Mouse (Mus musculus): Measurements from ENCODE around the gene Tubb4b. TPM values are rescaled to one million over a fixed set of nuclear protein-coding genes. Genes with fewer than 3 reads are reported as not detected.

The Tubb4b gene
- total RNA-seq, 1 experiment: 819 TPM

GRCm38 (mm10) chr2:25184496-25184895, 40.0 kb downstream of the Tubb4b start:
- no peak overlapping the region for H3K9ac ChIP-seq (ENCODE audit: insufficient read depth, low read depth, low read length, poor library complexity, severe bottlenecking)
- no peak overlapping the region for H3K27ac ChIP-seq (ENCODE audit: insufficient read depth, low read depth, low read length, poor library complexity, severe bottlenecking)
- no peak for TF ChIP-seq ZC3H11A (IDR thresholded peaks at IDR 0.05; ENCODE audit: borderline replicate concordance, low read depth, low read length)
- TF ChIP-seq MAFK (IDR thresholded peaks at IDR 0.05; ENCODE audit: insufficient read depth, low read depth, low read length): no peak
- TF ChIP-seq ZNF384 (IDR thresholded peaks at IDR 0.05; ENCODE audit: low read depth, low read length): no peak
- TF ChIP-seq HCFC1 (IDR thresholded peaks at IDR 0.05; ENCODE audit: borderline replicate concordance, insufficient read depth, low read length): no peak
- TF ChIP-seq CHD2 (IDR thresholded peaks at IDR 0.05; ENCODE audit: low read depth, low read length): no peak
- DNase-seq (ENCODE audit: low read depth, low spot score): no peak
- no peak overlapping the region for H3K4me3 ChIP-seq (ENCODE audit: insufficient read depth in 1 of 2, low read depth in 1 of 2, low read length in 2 of 2, poor library complexity in 1 of 2, severe bottlenecking in 1 of 2)
- in situ Hi-C loops (cut with MboI; ENCODE audit: low sequenced_read_pairs in 2 of 2, unreplicated experiment in 2 of 2): no loop called here
- no peaks in the 10 kb centered on the region for H3K36me3 ChIP-seq (ENCODE audit: control insufficient read depth, insufficient read depth, low read length, poor library complexity, severe bottlenecking)
- H3K4me1 ChIP-seq (ENCODE audit: control insufficient read depth in 2 of 2, insufficient read depth in 2 of 2, low read length in 2 of 2, poor library complexity in 1 of 2): peaks cover 4 to 8% of the 10 kb centered on the region in 2 experiments; a peak in 1 of 4 replicates
- no peaks in the 10 kb centered on the region for H3K9me3 ChIP-seq (ENCODE audit: control insufficient read depth, insufficient read depth, low read depth, low read length)

DNA sequence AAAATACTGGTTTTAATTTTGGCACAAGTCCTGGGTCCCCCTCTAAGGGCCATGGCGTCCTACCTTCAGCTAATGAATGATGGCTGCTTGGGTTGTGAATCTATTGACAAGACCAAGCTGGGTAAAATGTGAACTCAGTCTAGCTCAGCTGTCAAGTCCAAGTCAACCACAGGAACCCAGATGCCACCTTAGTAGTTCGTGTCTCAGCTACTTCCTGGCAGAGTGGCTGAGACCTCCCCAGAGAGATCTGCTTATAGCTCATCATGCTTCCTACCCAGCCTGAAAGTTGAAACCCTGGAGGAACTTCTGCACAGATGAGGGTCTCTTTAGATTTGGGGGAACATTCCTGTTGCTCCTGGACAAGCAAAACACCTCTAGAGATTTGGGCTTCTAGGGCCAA, 41.2 kb downstream of the Tubb4b start:
- Histone ChIP-seq H3K9me3 (ENCODE audit: control insufficient read depth, insufficient read depth, low read depth, low read length) (no peaks in the 10 kb centered on the region), H3K4me3 (ENCODE audit: insufficient read depth in 1 of 2, low read depth in 1 of 2, low read length in 2 of 2, poor library complexity in 1 of 2, severe bottlenecking in 1 of 2) (no peak overlapping the region), H3K9ac (ENCODE audit: insufficient read depth, low read depth, low read length, poor library complexity, severe bottlenecking) (no peak overlapping the region), H3K27ac (ENCODE audit: insufficient read depth, low read depth, low read length, poor library complexity, severe bottlenecking) (no peak overlapping the region), H3K4me1 (ENCODE audit: control insufficient read depth in 2 of 2, insufficient read depth in 2 of 2, low read length in 2 of 2, poor library complexity in 1 of 2) (peaks cover 4 to 8% of the 10 kb centered on the region in 2 experiments; a peak in 1 of 4 replicates), H3K36me3 (ENCODE audit: control insufficient read depth, insufficient read depth, low read length, poor library complexity, severe bottlenecking) (no peaks in the 10 kb centered on the region)
- in situ Hi-C loops (cut with MboI; ENCODE audit: low sequenced_read_pairs in 2 of 2, unreplicated experiment in 2 of 2): no loop called here
- no peak for DNase-seq (ENCODE audit: low read depth, low spot score)
- TF ChIP-seq HCFC1 (IDR thresholded peaks at IDR 0.05; ENCODE audit: borderline replicate concordance, insufficient read depth, low read length) (no peak), ZC3H11A (IDR thresholded peaks at IDR 0.05; ENCODE audit: borderline replicate concordance, low read depth, low read length) (no peak), ZNF384 (IDR thresholded peaks at IDR 0.05; ENCODE audit: low read depth, low read length) (no peak), MAFK (IDR thresholded peaks at IDR 0.05; ENCODE audit: insufficient read depth, low read depth, low read length) (no peak), CHD2 (IDR thresholded peaks at IDR 0.05; ENCODE audit: low read depth, low read length) (no peak)

DNA sequence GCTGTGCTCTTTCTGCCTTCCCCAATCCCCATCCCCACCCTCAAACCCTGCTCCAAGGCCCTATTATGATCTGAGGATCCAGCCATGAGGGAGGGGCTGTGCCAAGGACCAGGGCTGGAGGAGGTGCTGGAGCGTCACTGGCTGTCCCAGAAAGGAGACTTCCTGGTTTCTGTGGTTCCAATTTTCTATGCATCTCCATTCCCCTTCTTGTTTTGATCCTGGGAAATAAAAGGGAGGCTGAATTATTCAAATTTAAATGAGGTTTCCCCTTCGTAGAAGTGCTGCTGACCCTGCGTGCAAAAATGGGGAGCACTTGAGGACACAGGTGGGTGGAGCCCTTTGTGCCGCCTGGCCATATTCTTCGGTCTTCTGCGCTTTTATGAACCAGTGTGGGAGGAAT, 41.8 kb downstream of the Tubb4b start:
- Histone ChIP-seq H3K9ac (ENCODE audit: insufficient read depth, low read depth, low read length, poor library complexity, severe bottlenecking) (no peak overlapping the region), H3K36me3 (ENCODE audit: control insufficient read depth, insufficient read depth, low read length, poor library complexity, severe bottlenecking) (no peaks in the 10 kb centered on the region), H3K9me3 (ENCODE audit: control insufficient read depth, insufficient read depth, low read depth, low read length) (no peaks in the 10 kb centered on the region), H3K4me3 (ENCODE audit: insufficient read depth in 1 of 2, low read depth in 1 of 2, low read length in 2 of 2, poor library complexity in 1 of 2, severe bottlenecking in 1 of 2) (peak overlapping the region in 1 of 2 experiments; percentile 19; a peak in 1 of 4 replicates), H3K27ac (ENCODE audit: insufficient read depth, low read depth, low read length, poor library complexity, severe bottlenecking) (no peak overlapping the region), H3K4me1 (ENCODE audit: control insufficient read depth in 2 of 2, insufficient read depth in 2 of 2, low read length in 2 of 2, poor library complexity in 1 of 2) (peaks cover 4 to 8% of the 10 kb centered on the region in 2 experiments; a peak in 1 of 4 replicates)
- in situ Hi-C loops (cut with MboI; ENCODE audit: low sequenced_read_pairs in 2 of 2, unreplicated experiment in 2 of 2): no loop called here
- TF ChIP-seq ZNF384 (IDR thresholded peaks at IDR 0.05; ENCODE audit: low read depth, low read length): no peak
- TF ChIP-seq ZC3H11A (IDR thresholded peaks at IDR 0.05; ENCODE audit: borderline replicate concordance, low read depth, low read length): no peak
- no peak for DNase-seq (ENCODE audit: low read depth, low spot score)

DNA sequence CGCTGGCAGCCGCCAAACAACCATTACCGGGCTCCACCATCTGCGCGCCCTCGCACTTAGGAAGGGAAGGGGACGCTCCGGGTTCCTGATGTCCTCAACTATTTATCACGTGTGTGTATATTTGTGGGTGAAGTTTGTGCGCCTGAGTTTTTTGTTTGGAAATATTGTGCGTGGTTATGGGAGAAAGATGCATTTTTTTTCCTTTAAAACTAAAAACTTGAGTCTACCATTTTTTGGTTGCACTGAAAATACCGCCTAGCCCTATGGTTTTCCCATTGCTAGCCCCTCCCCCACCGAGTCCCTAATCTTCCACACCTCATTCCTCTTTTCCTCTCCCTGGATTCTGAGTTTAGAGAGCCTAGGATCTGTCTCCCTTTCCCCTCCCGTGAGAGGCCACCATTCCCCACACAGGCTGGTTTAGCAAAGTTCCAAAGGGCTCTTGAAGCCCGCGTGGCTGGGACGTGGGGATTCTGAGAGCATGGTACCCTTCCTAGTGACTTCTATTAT, 42.6 kb downstream of the Tubb4b start:
- TF ChIP-seq MAFK (IDR thresholded peaks at IDR 0.05; ENCODE audit: insufficient read depth, low read depth, low read length): no peak
- no peak for TF ChIP-seq ZNF384 (IDR thresholded peaks at IDR 0.05; ENCODE audit: low read depth, low read length)
- no peak for TF ChIP-seq CHD2 (IDR thresholded peaks at IDR 0.05; ENCODE audit: low read depth, low read length)
- no peak for TF ChIP-seq HCFC1 (IDR thresholded peaks at IDR 0.05; ENCODE audit: borderline replicate concordance, insufficient read depth, low read length)
- TF ChIP-seq ZC3H11A (IDR thresholded peaks at IDR 0.05; ENCODE audit: borderline replicate concordance, low read depth, low read length): no peak
- H3K27ac ChIP-seq (ENCODE audit: insufficient read depth, low read depth, low read length, poor library complexity, severe bottlenecking): no peak overlapping the region
- H3K9me3 ChIP-seq (ENCODE audit: control insufficient read depth, insufficient read depth, low read depth, low read length): no peaks in the 10 kb centered on the region
- H3K36me3 ChIP-seq (ENCODE audit: control insufficient read depth, insufficient read depth, low read length, poor library complexity, severe bottlenecking): no peaks in the 10 kb centered on the region
- peaks cover 4 to 8% of the 10 kb centered on the region in 2 experiments; a peak in 1 of 4 replicates for H3K4me1 ChIP-seq (ENCODE audit: control insufficient read depth in 2 of 2, insufficient read depth in 2 of 2, low read length in 2 of 2, poor library complexity in 1 of 2)
- DNase-seq (ENCODE audit: low read depth, low spot score): peak; percentile 25
- in situ Hi-C loops (cut with MboI; ENCODE audit: low sequenced_read_pairs in 2 of 2, unreplicated experiment in 2 of 2): no loop called here
- peak overlapping the region; percentile 58 for H3K9ac ChIP-seq (ENCODE audit: insufficient read depth, low read depth, low read length, poor library complexity, severe bottlenecking)
- H3K4me3 ChIP-seq (ENCODE audit: insufficient read depth in 1 of 2, low read depth in 1 of 2, low read length in 2 of 2, poor library complexity in 1 of 2, severe bottlenecking in 1 of 2): peak overlapping the region; percentile 62 to 68
